Mouse (Mus musculus): ENCODE measurements at regions not wholly inside any gene's neighbourhood (a gene's known extent, or its start where the extent isn't known, plus 50 kb on each side); places are given as distances from the start of the nearest gene placed in this dataset.

- 57% methylated on average over 12 of the region's 12 CpGs for WGBS
- TF ChIP-seq POLR2A (IDR thresholded peaks at IDR 0.05; ENCODE audit: borderline replicate concordance, extremely low read depth, insufficient read depth, insufficient read length) = no peak
- no peak for DNase-seq (ENCODE audit: low spot score)
These were observed 116.8 kb upstream of the 1700021F07Rik start for GRCm38 (mm10) chr2:173405629-173406028.

GRCm38 (mm10) chr2:173406344-173407094, 115.9 kb upstream of the 1700021F07Rik start:
- TF ChIP-seq POLR2A (IDR thresholded peaks at IDR 0.05; ENCODE audit: borderline replicate concordance, extremely low read depth, insufficient read depth, insufficient read length) = no peak
- Histone ChIP-seq H3K9ac (ENCODE audit: low read depth, low read length, severe bottlenecking) (no peak overlapping the region), H3K27me3 (ENCODE audit: control insufficient read depth, insufficient read depth, low read length) (no peaks in the 10 kb centered on the region), H3K4me2 (replicated peaks; ENCODE audit: low read depth, low read length, severe bottlenecking) (no peak overlapping the region; the same call in 1 of the 2 replicates), H3K27ac (replicated peaks; ENCODE audit: low read depth, low read length) (peak overlapping the region; percentile 48; the same call in 1 of the 2 replicates), H3K4me1 (ENCODE audit: control insufficient read depth, insufficient read depth, low read length) (peaks cover 27% of the 10 kb centered on the region), H3K4me3 (replicated peaks; ENCODE audit: low read length) (no peak overlapping the region), H3K9me3 (ENCODE audit: control insufficient read depth, low read length) (no peaks in the 10 kb centered on the region), H3K36me3 (ENCODE audit: control insufficient read depth, insufficient read depth, low read length) (no peaks in the 10 kb centered on the region)
- 13% methylated on average over 13 of the region's 13 CpGs for WGBS
- DNase-seq (ENCODE audit: low spot score) (peak; percentile 36), ATAC-seq (ENCODE audit: low FRiP score, low read depth) (peak; percentile 47; the same call in 1 of the 2 replicates)

More at GRCm38 (mm10) chr2:173405629-173406028, 116.8 kb upstream of the 1700021F07Rik start:
- no peaks in the 10 kb centered on the region for H3K27me3 ChIP-seq (ENCODE audit: control insufficient read depth, insufficient read depth, low read length)
- H3K9ac ChIP-seq (ENCODE audit: low read depth, low read length, severe bottlenecking) = no peak overlapping the region
- no peak overlapping the region for H3K27ac ChIP-seq (replicated peaks; ENCODE audit: low read depth, low read length)
- no peaks in the 10 kb centered on the region for H3K9me3 ChIP-seq (ENCODE audit: control insufficient read depth, low read length)
- H3K4me2 ChIP-seq (replicated peaks; ENCODE audit: low read depth, low read length, severe bottlenecking) = no peak overlapping the region
- ATAC-seq (ENCODE audit: low FRiP score, low read depth) = no peak
- H3K36me3 ChIP-seq (ENCODE audit: control insufficient read depth, insufficient read depth, low read length) = no peaks in the 10 kb centered on the region
- no peak overlapping the region for H3K4me3 ChIP-seq (replicated peaks; ENCODE audit: low read length)
- peaks cover 27% of the 10 kb centered on the region for H3K4me1 ChIP-seq (ENCODE audit: control insufficient read depth, insufficient read depth, low read length)

GRCm38 (mm10) chr2:173407133-173407532, 115.3 kb upstream of the 1700021F07Rik start:
- peak overlapping the region; percentile 11; the same call in 1 of the 2 replicates for H3K27ac ChIP-seq (replicated peaks; ENCODE audit: low read depth, low read length)
- no peak for TF ChIP-seq POLR2A (IDR thresholded peaks at IDR 0.05; ENCODE audit: borderline replicate concordance, extremely low read depth, insufficient read depth, insufficient read length)
- WGBS = 33% methylated on average over 3 of the region's 3 CpGs

GRCm38 (mm10) chr2:173408681-173409081, 113.7 kb upstream of the 1700021F07Rik start:
- TF ChIP-seq POLR2A (IDR thresholded peaks at IDR 0.05; ENCODE audit: borderline replicate concordance, extremely low read depth, insufficient read depth, insufficient read length) = no peak
- WGBS = 75% methylated on average over 5 of the region's 5 CpGs

More at GRCm38 (mm10) chr2:173407133-173407532, 115.3 kb upstream of the 1700021F07Rik start:
- H3K9me3 ChIP-seq (ENCODE audit: control insufficient read depth, low read length) = no peaks in the 10 kb centered on the region
- no peak overlapping the region for H3K4me2 ChIP-seq (replicated peaks; ENCODE audit: low read depth, low read length, severe bottlenecking)
- H3K4me3 ChIP-seq (replicated peaks; ENCODE audit: low read length) = no peak overlapping the region
- no peak overlapping the region for H3K9ac ChIP-seq (ENCODE audit: low read depth, low read length, severe bottlenecking)
- H3K4me1 ChIP-seq (ENCODE audit: control insufficient read depth, insufficient read depth, low read length) = peaks cover 27% of the 10 kb centered on the region
- no peak for DNase-seq (ENCODE audit: low spot score)
- no peaks in the 10 kb centered on the region for H3K36me3 ChIP-seq (ENCODE audit: control insufficient read depth, insufficient read depth, low read length)
- peak; percentile 44; the same call in 1 of the 2 replicates for ATAC-seq (ENCODE audit: low FRiP score, low read depth)
- H3K27me3 ChIP-seq (ENCODE audit: control insufficient read depth, insufficient read depth, low read length) = no peaks in the 10 kb centered on the region

GRCm38 (mm10) chr2:173409433-173409832, 113.0 kb upstream of the 1700021F07Rik start:
- DNase-seq (ENCODE audit: low spot score) (no peak), ATAC-seq (ENCODE audit: low FRiP score, low read depth) (no peak)
- Histone ChIP-seq H3K4me3 (replicated peaks; ENCODE audit: low read length) (no peak overlapping the region), H3K36me3 (ENCODE audit: control insufficient read depth, insufficient read depth, low read length) (no peaks in the 10 kb centered on the region), H3K9me3 (ENCODE audit: control insufficient read depth, low read length) (no peaks in the 10 kb centered on the region), H3K27me3 (ENCODE audit: control insufficient read depth, insufficient read depth, low read length) (no peaks in the 10 kb centered on the region), H3K27ac (replicated peaks; ENCODE audit: low read depth, low read length) (no peak overlapping the region), H3K4me2 (replicated peaks; ENCODE audit: low read depth, low read length, severe bottlenecking) (no peak overlapping the region), H3K9ac (ENCODE audit: low read depth, low read length, severe bottlenecking) (no peak overlapping the region), H3K4me1 (ENCODE audit: control insufficient read depth, insufficient read depth, low read length) (peaks cover 35% of the 10 kb centered on the region)
- 34% methylated on average over 16 of the region's 16 CpGs for WGBS
- TF ChIP-seq POLR2A (IDR thresholded peaks at IDR 0.05; ENCODE audit: borderline replicate concordance, extremely low read depth, insufficient read depth, insufficient read length) = no peak

More at GRCm38 (mm10) chr2:173408681-173409081, 113.7 kb upstream of the 1700021F07Rik start:
- no peak for DNase-seq (ENCODE audit: low spot score)
- H3K36me3 ChIP-seq (ENCODE audit: control insufficient read depth, insufficient read depth, low read length) = no peaks in the 10 kb centered on the region
- H3K9me3 ChIP-seq (ENCODE audit: control insufficient read depth, low read length) = no peaks in the 10 kb centered on the region
- no peaks in the 10 kb centered on the region for H3K27me3 ChIP-seq (ENCODE audit: control insufficient read depth, insufficient read depth, low read length)
- no peak overlapping the region for H3K27ac ChIP-seq (replicated peaks; ENCODE audit: low read depth, low read length)
- H3K4me3 ChIP-seq (replicated peaks; ENCODE audit: low read length) = no peak overlapping the region
- no peak overlapping the region for H3K4me2 ChIP-seq (replicated peaks; ENCODE audit: low read depth, low read length, severe bottlenecking)
- ATAC-seq (ENCODE audit: low FRiP score, low read depth) = no peak
- H3K4me1 ChIP-seq (ENCODE audit: control insufficient read depth, insufficient read depth, low read length) = peaks cover 28% of the 10 kb centered on the region
- no peak overlapping the region for H3K9ac ChIP-seq (ENCODE audit: low read depth, low read length, severe bottlenecking)

All from limb, embryonic 14.5 days (tissue).